Mouse (Mus musculus) skeletal muscle tissue, adult 2 months (tissue): ENCODE data around the gene Gm20708.

Experiments used
- DNase-seq: peaks from one replicate; pipeline ENCODE4 v3.0.0-alpha.2; 2012; ENCODE audit warnings: low read depth, low spot score

The Gm20708 gene

GRCm38 (mm10) chr11:117863174-117863856 lies 53.8 kb downstream of the Gm20708 start:
- no peak for DNase-seq

DNA sequence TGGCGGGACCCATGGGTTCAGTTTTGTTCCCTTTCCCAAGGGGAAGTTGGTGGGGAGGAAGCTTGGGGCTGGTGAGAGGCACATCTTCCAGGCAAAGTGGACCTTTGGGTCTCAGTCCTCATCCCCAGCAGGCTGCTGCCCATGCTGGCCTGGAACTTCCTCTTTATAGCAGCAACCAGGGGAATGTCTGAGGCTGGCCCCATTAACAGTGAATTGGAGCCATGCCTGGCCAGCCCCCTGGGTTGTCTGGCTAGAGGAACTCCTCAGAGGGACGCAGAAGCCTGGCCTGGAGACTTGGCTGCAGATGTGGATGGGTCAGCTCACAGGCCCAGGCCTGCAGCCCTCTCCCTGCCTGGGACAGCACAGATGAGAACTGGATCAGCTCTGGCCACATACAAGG lies 55.3 kb downstream of the Gm20708 start:
- no peak for DNase-seq

DNA sequence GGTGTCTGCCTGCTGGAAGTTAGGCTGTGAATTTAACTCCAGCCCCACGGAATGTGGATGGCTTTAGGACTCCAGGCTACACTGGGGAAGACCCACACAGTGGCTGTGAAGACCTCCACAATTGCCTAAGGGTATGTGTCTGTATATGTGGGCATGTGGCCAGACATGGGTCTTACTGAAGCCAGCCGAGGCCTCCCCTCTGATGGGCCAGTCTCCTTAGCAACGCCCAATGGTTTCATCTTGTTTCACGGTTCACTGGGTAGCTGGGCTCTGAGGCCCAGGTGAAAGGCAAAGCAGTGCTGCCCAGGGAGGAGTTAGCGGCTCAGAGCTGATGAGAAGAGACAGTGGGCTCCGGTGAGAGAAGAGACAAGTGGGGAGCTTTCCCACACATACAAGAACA lies 56.5 kb downstream of the Gm20708 start:
- no peak for DNase-seq

- peak; percentile 73 for DNase-seq
These were observed 61.4 kb downstream of the Gm20708 start for GRCm38 (mm10) chr11:117870688-117871365.

GRCm38 (mm10) chr11:117871376-117871775 lies 61.9 kb downstream of the Gm20708 start:
- DNase-seq = no peak

DNA sequence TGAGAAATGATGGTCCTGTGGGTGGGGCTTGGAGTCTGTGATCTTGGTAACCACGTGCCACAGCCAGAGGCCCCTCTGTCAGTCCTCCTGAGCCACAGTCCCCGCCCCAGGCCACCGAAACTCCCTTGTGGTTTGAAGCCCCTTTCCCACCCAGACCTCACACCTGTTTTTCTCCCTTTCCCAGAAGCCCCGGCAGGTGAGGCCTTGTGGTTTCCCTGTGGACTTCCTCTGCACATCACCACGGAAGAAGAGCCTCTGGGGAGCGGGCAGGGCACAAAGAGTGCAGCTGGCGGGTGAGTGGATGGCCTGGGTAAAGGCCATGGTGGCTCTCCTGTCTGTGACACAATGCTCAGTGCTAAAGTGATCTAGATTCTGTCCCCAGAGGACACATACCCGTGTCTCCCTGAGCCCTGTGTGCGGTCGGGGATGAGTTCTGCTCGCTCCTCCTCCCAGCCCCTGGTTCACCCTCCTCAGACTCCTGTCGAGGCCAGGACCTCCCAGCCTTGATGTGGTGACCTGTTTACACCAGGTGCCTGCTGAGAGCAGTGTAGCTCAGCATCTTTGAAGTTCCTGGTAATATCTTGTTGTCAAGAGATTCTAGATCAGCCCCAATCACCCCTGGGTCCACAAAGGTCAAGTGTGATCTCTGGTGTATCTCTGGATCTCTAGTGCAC lies 62.6 kb downstream of the Gm20708 start:
- DNase-seq = no peak

DNA sequence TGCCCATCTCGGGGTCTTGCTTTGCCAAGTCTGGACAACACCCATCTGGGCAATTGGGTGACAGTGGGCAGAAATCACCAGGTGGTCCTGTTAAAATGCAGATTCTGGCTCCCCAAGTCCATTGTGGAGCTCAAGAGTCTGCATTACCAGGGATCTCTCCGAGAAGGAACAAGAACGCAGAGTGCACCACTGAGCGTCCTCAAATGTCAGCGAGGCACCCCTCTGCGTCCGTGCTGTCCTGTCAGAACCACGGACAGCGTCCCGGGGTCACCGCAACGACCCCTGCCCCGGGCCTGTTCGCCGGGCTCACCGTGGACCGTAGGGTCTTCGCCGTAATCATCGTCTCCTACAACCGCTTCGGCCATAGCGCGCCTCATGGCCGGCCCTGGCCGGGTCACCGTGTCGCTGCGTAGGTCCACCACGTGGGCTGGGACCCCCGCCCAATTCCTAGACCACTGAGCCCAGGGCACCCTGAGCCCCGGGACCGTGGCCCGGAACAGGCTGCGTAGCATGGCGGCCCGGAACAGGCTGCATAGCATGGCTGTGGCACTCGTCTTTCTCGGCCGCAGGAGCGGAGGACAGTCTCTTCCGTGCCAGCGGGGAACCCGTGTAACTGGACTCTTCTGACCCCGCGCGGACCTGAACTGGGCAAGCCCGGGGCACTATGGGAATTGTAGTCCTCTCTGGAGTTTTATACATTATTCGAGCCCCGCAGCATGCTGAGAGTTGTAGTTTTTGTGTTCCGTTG lies 63.6 kb downstream of the Gm20708 start, which contains the start of gene Tha1:
Gene Tha1, minus strand, starts transcription at position 621 of the 748 bp plus-strand sequence.
- peak; percentile 77 for DNase-seq

DNA sequence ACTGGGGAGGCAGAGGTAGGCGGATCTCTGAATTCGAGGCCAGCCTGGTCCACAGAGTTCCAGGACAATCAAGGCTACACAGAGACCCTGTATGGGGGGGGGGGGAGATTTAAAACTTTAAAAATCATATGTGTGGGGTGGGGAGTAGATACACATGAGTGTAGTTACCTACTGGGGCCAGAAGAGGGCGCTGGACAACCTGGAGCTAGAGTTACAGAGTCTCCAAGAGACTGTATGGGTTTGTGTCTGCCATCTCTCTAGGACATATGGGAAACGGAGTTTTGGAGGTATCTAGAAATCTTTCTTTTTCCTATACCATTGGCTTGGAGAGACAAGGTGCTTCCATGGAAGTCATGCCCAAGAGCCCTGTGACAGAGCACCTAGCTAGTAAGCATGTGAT lies 65.0 kb downstream of the Gm20708 start:
- no peak for DNase-seq

- no peak for DNase-seq
These were observed 66.2 kb downstream of the Gm20708 start for GRCm38 (mm10) chr11:117875681-117876080.

- peak; percentile 70 for DNase-seq
These were observed 68.7 kb downstream of the Gm20708 start for GRCm38 (mm10) chr11:117877917-117878745.

- DNase-seq = no peak
These were observed 69.4 kb downstream of the Gm20708 start for GRCm38 (mm10) chr11:117878892-117879291.

DNA sequence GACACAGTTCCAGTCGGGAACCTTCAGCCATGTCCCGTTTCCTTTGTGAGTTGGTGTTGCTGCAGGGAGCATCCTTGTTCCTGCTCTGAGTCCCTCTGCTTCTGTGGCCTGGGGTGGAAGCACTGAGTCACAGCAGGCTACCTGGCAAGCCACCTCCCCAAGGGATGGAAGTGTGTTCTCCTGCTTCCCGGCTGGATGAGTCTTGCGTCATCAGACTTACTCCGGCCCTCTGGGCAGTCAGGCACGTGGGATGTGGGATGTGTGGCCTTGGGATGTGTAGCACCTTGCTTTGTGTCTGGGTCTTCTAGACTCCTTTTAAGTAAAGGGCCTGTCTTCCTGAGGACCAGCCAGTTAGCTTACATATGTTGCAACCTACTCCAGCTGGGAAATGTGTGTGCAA lies 70.2 kb downstream of the Gm20708 start:
- DNase-seq = no peak

DNA sequence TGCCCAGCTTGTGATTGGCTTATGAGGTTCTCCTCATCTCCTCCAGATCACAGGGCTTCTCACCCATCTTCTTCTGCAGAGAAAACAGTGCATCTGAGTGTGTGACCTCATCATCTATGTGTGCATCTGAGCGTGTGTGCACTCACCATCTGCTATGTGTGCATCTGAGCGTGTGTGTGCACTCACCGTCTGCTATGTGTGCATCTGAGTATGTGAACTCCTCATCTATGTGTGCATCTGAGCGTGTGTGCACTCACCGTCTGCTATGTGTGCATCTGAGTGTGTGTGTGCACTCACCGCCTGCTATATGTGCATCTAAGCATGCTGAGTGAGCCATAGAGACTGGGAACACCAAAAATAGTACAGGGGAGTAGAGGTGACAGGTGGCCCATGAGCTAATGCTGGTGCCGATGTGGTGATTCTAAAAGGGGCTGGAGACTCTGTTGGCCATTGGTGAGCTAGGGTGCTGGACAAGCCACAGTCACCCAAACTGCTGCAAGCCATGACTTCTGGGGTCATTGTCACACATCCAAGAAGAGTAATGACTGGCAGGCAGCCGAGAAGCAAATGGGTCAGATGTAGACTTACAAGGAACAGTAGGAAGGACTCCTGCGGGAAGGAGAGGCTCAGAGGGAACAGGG lies 71.0 kb downstream of the Gm20708 start:
- no peak for DNase-seq

DNA sequence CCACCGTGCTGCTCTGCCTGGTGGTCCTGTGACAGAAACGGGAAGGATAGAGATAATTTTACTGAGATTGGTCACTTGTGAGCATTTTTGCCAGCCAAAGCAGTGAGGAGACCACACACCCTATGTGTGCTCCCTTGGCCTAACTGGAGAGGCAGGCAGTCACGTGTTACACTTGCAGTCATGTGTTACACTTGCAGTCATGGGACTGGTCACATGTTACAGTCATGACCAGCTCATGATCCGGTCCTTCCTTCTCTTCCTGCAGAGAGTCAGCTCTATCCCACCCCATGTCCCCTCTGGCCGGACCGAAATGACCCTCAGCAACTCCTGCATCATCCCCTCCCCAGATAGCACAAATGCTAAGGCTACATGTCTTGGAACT lies 71.5 kb downstream of the Gm20708 start:
- no peak for DNase-seq

DNA sequence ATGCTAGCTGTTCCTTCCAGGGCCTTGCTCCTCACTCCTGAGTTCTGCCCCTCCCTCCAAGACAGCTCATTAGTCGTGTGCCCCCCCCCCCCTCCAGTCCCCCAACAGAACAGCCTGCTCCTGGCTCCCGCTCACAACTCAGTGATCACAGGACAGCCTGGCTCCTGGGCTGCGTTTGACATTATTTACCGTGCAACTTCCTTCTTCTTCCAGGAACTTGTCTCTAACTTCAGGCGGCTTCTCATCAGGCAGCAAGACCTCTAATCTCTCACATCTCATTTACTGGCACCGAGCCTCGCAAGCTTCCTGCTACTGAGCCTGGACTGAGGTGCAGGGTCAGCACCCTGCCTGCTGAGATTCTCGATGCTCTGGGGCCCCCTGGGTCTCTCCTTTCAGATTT lies 72.3 kb downstream of the Gm20708 start:
- no peak for DNase-seq

DNA sequence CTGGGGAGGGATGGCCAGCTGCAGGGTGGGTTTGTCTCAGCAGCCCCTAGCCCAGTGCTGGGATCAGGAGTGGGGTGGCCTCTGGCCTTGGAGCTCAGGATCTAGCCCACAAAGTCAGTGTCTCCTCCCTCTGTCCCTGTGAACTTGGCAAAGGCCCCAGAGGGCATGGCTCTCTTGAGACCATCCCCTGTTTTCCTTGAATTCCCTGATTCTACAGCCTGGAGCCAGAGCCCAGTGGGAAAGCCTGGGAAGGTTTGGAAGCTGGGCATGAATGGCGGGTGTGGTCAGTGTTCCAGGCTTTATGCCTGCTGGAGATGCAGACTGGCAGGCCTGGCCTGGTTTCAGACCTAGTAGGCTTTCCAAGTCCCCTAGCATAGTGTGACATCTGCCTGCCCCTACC lies 72.7 kb downstream of the Gm20708 start:
- no peak for DNase-seq

GRCm38 (mm10) chr11:117886000-117886399 lies 76.5 kb downstream of the Gm20708 start:
- DNase-seq = no peak

- DNase-seq = no peak
These were observed 78.8 kb downstream of the Gm20708 start for GRCm38 (mm10) chr11:117888168-117888852.

DNA sequence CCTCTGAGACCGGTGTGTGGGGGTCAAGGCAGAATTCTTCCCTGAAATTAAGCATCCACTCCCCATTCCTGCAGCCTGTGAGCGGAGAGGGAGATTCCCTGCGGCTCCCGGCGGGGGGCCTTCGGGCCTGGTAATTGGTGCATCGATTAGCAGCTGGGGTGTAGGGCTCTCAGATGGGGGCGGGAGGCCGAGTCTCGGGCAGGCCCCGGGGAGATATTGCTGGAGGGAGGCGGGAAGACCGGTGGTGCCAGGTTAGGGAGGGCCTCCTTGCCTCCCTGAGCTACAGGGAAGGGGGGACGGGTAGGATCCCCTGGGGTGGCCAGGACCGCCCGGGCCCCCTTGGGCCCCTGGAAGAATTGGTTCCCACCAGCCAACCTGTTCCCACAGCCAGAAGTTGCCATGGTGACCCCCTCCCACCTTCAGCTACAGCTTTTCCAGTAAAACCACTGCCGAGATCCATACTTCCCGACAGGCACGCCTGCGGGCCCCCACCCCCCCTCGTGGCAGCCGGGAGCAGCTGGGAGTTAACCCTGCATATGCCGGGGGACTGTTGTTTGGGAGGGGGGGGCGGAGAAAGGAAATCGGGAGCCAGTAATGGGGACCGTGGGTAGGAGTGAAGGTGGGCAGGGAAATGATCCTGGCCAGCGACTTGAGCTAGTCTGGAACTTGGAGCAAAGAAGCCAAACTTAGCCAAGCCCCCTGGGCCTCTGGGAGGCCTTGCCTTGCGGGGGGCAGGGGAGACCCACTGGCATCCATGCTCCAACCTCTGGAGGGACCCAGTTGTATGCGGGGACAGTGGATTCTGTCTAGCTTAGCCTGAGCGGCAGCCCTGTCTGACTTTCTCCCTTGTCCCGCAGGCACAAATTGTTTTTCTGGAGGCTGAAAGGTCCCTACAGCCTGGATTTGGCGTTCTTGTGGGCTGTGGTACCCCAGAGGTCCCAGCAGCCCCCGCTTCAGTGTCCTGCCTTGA lies 79.7 kb downstream of the Gm20708 start:
- no peak for DNase-seq
